Mouse (Mus musculus): ENCODE measurements around the gene Tspan9.

- TF ChIP-seq CTCF (IDR thresholded peaks at IDR 0.05; ENCODE audit: low read depth, low read length) (no peak), POLR2A (IDR thresholded peaks at IDR 0.05; ENCODE audit: extremely low read depth, insufficient read depth, low read length) (no peak)
Measured at GRCm38 (mm10) chr6:128076104-128077020, 67.0 kb downstream of the Tspan9 start.
